Mouse (Mus musculus): ENCODE data around the gene Tfdp2. TPM values are rescaled to one million over a fixed set of nuclear protein-coding genes. Genes with fewer than 3 reads are reported as not detected.

Tfdp2 gene
- polyA plus RNA-seq, 1 experiment from 2014 or later, result 37.8 TPM

- no peak overlapping the region for H3K4me2 ChIP-seq (ENCODE audit: low read length)
- H3K27me3 ChIP-seq (replicated peaks; ENCODE audit: control insufficient read depth, insufficient read depth, low read length), result no peaks in the 10 kb centered on the region
- no peak for DNase-seq (ENCODE audit: low spot score)
- no peak overlapping the region for H3K4me3 ChIP-seq (ENCODE audit: low read depth, low read length)
- no peak overlapping the region for H3K9ac ChIP-seq (ENCODE audit: low read length)
- WGBS, result 98% methylated on average over 3 of the region's 3 CpGs
- no peaks in the 10 kb centered on the region for H3K4me1 ChIP-seq (ENCODE audit: control insufficient read depth, insufficient read depth, low read length)
- no peak for ATAC-seq
- H3K27ac ChIP-seq (ENCODE audit: low read depth, low read length), result no peak overlapping the region
- H3K9me3 ChIP-seq (replicated peaks; ENCODE audit: control insufficient read depth, low read length), result no peaks in the 10 kb centered on the region
- peaks cover 61% of the 10 kb centered on the region for H3K36me3 ChIP-seq (ENCODE audit: control insufficient read depth, insufficient read depth, low read length)
These were observed 103.4 kb downstream of the Tfdp2 start for GRCm38 (mm10) chr9:96299324-96300008.

GRCm38 (mm10) chr9:96308816-96309215 is 112.7 kb downstream of the Tfdp2 start:
- DNase-seq (ENCODE audit: low spot score) (peak; percentile 11), ATAC-seq (no peak)
- Histone ChIP-seq H3K27me3 (replicated peaks; ENCODE audit: control insufficient read depth, insufficient read depth, low read length) (no peaks in the 10 kb centered on the region), H3K9me3 (replicated peaks; ENCODE audit: control insufficient read depth, low read length) (no peaks in the 10 kb centered on the region), H3K36me3 (ENCODE audit: control insufficient read depth, insufficient read depth, low read length) (peaks cover 34% of the 10 kb centered on the region), H3K27ac (ENCODE audit: low read depth, low read length) (no peak overlapping the region), H3K9ac (ENCODE audit: low read length) (no peak overlapping the region), H3K4me1 (ENCODE audit: control insufficient read depth, insufficient read depth, low read length) (no peaks in the 10 kb centered on the region), H3K4me3 (ENCODE audit: low read depth, low read length) (no peak overlapping the region), H3K4me2 (ENCODE audit: low read length) (no peak overlapping the region)
- WGBS, result 38% methylated on average over 3 of the region's 3 CpGs

GRCm38 (mm10) chr9:96312074-96312473 is 116.0 kb downstream of the Tfdp2 start:
- H3K4me1 ChIP-seq (ENCODE audit: control insufficient read depth, insufficient read depth, low read length), result no peaks in the 10 kb centered on the region
- no peaks in the 10 kb centered on the region for H3K9me3 ChIP-seq (replicated peaks; ENCODE audit: control insufficient read depth, low read length)
- H3K36me3 ChIP-seq (ENCODE audit: control insufficient read depth, insufficient read depth, low read length), result peaks cover 40% of the 10 kb centered on the region
- H3K27me3 ChIP-seq (replicated peaks; ENCODE audit: control insufficient read depth, insufficient read depth, low read length), result no peaks in the 10 kb centered on the region
- H3K4me3 ChIP-seq (ENCODE audit: low read depth, low read length), result no peak overlapping the region
- DNase-seq (ENCODE audit: low spot score) (no peak), ATAC-seq (no peak)
- 96% methylated on average over 3 of the region's 3 CpGs for WGBS
- H3K4me2 ChIP-seq (ENCODE audit: low read length), result no peak overlapping the region
- no peak overlapping the region for H3K27ac ChIP-seq (ENCODE audit: low read depth, low read length)
- no peak overlapping the region for H3K9ac ChIP-seq (ENCODE audit: low read length)

DNA sequence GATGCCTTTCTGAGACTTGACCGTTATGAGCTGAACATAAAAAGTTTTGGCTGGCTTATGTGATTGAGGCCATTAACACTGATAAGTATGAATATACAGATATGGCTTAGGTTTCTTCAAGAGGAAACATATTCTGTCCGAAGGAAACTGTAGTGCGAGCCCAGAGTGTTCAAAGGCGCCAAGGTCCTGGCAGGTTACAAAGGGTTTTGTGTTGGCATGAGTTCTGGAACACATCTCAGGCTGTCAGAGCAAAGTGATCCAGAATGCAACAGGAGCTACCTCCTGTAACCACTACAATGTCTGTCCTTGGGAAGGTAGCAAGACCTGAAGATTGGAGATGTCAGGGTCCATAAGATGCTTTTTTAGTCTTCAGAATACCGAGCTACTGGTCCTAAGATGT is 123.3 kb downstream of the Tfdp2 start:
- H3K27ac ChIP-seq (ENCODE audit: low read depth, low read length), result no peak overlapping the region
- H3K4me1 ChIP-seq (ENCODE audit: control insufficient read depth, insufficient read depth, low read length), result peaks cover under 1% of the 10 kb centered on the region; the same call in 1 of the 2 replicates
- H3K9ac ChIP-seq (ENCODE audit: low read length), result no peak overlapping the region
- no peaks in the 10 kb centered on the region for H3K9me3 ChIP-seq (replicated peaks; ENCODE audit: control insufficient read depth, low read length)
- H3K4me3 ChIP-seq (ENCODE audit: low read depth, low read length), result no peak overlapping the region
- WGBS, result 96% methylated on average over 5 of the region's 5 CpGs
- ATAC-seq (no peak), DNase-seq (ENCODE audit: low spot score) (no peak)
- peaks cover 45% of the 10 kb centered on the region for H3K36me3 ChIP-seq (ENCODE audit: control insufficient read depth, insufficient read depth, low read length)
- H3K4me2 ChIP-seq (ENCODE audit: low read length), result no peak overlapping the region
- H3K27me3 ChIP-seq (replicated peaks; ENCODE audit: control insufficient read depth, insufficient read depth, low read length), result no peaks in the 10 kb centered on the region

DNA sequence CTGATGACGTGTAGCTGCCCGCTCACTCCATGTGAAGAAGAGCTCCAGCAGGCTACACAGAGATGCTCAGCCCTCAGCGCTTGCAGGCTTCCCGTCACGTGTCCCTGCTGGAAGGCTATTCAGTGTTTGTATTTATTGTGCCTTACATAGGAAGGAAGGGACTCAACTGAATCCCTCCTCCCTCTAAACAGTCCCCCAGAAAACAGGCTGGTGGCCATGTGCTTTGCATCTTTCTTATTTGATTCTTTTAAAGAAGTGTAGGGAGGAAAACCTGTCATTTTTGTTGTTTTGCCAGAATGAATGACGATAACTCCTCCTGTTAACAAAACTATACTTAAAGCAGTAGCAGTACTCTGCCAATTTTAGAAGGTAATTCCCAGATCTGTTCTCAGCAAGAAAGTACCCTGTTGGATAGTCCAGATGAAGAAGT is 124.5 kb downstream of the Tfdp2 start:
- DNase-seq (ENCODE audit: low spot score), result no peak
- H3K4me1 ChIP-seq (ENCODE audit: control insufficient read depth, insufficient read depth, low read length), result peaks cover 3% of the 10 kb centered on the region; the same call in 1 of the 2 replicates
- no peak overlapping the region for H3K4me2 ChIP-seq (ENCODE audit: low read length)
- WGBS, result 85% methylated on average over 6 of the region's 6 CpGs
- H3K9me3 ChIP-seq (replicated peaks; ENCODE audit: control insufficient read depth, low read length), result no peaks in the 10 kb centered on the region
- H3K27ac ChIP-seq (ENCODE audit: low read depth, low read length), result no peak overlapping the region
- H3K4me3 ChIP-seq (ENCODE audit: low read depth, low read length), result no peak overlapping the region
- no peaks in the 10 kb centered on the region for H3K27me3 ChIP-seq (replicated peaks; ENCODE audit: control insufficient read depth, insufficient read depth, low read length)
- H3K9ac ChIP-seq (ENCODE audit: low read length), result no peak overlapping the region
- no peak; the same call in 1 of the 2 replicates for ATAC-seq
- peaks cover 38% of the 10 kb centered on the region for H3K36me3 ChIP-seq (ENCODE audit: control insufficient read depth, insufficient read depth, low read length)

GRCm38 (mm10) chr9:96322411-96323152 is 126.5 kb downstream of the Tfdp2 start:
- no peak for DNase-seq (ENCODE audit: low spot score)

DNA sequence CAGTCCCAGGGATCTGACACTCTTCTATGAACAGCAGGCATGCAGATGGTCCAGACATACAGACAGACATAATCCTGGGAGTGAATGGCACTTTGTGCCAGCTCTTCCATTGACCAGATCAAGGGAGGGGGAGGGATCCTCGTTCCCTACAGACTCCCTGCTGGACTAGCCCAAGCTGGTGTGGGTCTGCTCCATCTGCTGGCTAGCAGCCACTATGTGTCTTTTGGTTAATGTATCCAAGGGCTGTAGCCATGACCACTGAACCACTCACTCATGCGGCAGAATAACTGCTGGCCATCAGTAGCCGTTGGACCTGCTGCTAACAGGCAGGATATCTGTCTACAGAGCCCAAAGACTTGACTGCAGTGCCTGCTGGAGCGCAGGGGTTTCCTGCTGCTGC is 128.4 kb downstream of the Tfdp2 start:
- Histone ChIP-seq H3K9me3 (replicated peaks; ENCODE audit: control insufficient read depth, low read length) (no peaks in the 10 kb centered on the region), H3K27ac (ENCODE audit: low read depth, low read length) (no peak overlapping the region; the same call in 1 of the 2 replicates), H3K4me3 (ENCODE audit: low read depth, low read length) (no peak overlapping the region), H3K9ac (ENCODE audit: low read length) (no peak overlapping the region), H3K36me3 (ENCODE audit: control insufficient read depth, insufficient read depth, low read length) (peaks cover 19% of the 10 kb centered on the region; the same call in 1 of the 2 replicates), H3K4me2 (ENCODE audit: low read length) (no peak overlapping the region), H3K27me3 (replicated peaks; ENCODE audit: control insufficient read depth, insufficient read depth, low read length) (no peaks in the 10 kb centered on the region), H3K4me1 (ENCODE audit: control insufficient read depth, insufficient read depth, low read length) (peaks cover 3% of the 10 kb centered on the region; the same call in 1 of the 2 replicates)
- ATAC-seq (peak; percentile 54; the same call in 1 of the 2 replicates), DNase-seq (ENCODE audit: low spot score) (peak; percentile 27)
- WGBS, result 58% methylated on average over 4 of the region's 4 CpGs

More at GRCm38 (mm10) chr9:96322411-96323152, 126.5 kb downstream of the Tfdp2 start:
- H3K4me3 ChIP-seq (ENCODE audit: low read depth, low read length), result no peak overlapping the region
- H3K27ac ChIP-seq (ENCODE audit: low read depth, low read length), result no peak overlapping the region
- no peaks in the 10 kb centered on the region for H3K27me3 ChIP-seq (replicated peaks; ENCODE audit: control insufficient read depth, insufficient read depth, low read length)
- H3K4me1 ChIP-seq (ENCODE audit: control insufficient read depth, insufficient read depth, low read length), result peaks cover 3% of the 10 kb centered on the region; the same call in 1 of the 2 replicates
- no peak overlapping the region for H3K9ac ChIP-seq (ENCODE audit: low read length)
- WGBS, result 90% methylated on average over 15 of the region's 15 CpGs
- no peak for ATAC-seq
- no peaks in the 10 kb centered on the region for H3K9me3 ChIP-seq (replicated peaks; ENCODE audit: control insufficient read depth, low read length)
- peaks cover 28% of the 10 kb centered on the region for H3K36me3 ChIP-seq (ENCODE audit: control insufficient read depth, insufficient read depth, low read length)
- H3K4me2 ChIP-seq (ENCODE audit: low read length), result no peak overlapping the region

GRCm38 (mm10) chr9:96326496-96326923 is 130.4 kb downstream of the Tfdp2 start:
- whole genome bisulfite sequencing, result 79% methylated on average over 6 of the region's 6 CpGs
- H3K4me3 ChIP-seq (ENCODE audit: low read depth, low read length), result no peak overlapping the region
- H3K36me3 ChIP-seq (ENCODE audit: control insufficient read depth, insufficient read depth, low read length), result peaks cover 10% of the 10 kb centered on the region; the same call in 1 of the 2 replicates
- ATAC-seq (no peak), DNase-seq (ENCODE audit: low spot score) (no peak)
- H3K4me2 ChIP-seq (ENCODE audit: low read length), result no peak overlapping the region
- 0 out of 2 replicates have a peak overlapping the region, but pooled peaks have one; percentile 9 for H3K27ac ChIP-seq (ENCODE audit: low read depth, low read length)
- peaks cover 3% of the 10 kb centered on the region; the same call in 1 of the 2 replicates for H3K4me1 ChIP-seq (ENCODE audit: control insufficient read depth, insufficient read depth, low read length)
- no peak overlapping the region for H3K9ac ChIP-seq (ENCODE audit: low read length)
- no peaks in the 10 kb centered on the region for H3K27me3 ChIP-seq (replicated peaks; ENCODE audit: control insufficient read depth, insufficient read depth, low read length)
- no peaks in the 10 kb centered on the region for H3K9me3 ChIP-seq (replicated peaks; ENCODE audit: control insufficient read depth, low read length)
